ENCODE assay signal across 9 mouse cellular contexts in the genomic region with DNA sequence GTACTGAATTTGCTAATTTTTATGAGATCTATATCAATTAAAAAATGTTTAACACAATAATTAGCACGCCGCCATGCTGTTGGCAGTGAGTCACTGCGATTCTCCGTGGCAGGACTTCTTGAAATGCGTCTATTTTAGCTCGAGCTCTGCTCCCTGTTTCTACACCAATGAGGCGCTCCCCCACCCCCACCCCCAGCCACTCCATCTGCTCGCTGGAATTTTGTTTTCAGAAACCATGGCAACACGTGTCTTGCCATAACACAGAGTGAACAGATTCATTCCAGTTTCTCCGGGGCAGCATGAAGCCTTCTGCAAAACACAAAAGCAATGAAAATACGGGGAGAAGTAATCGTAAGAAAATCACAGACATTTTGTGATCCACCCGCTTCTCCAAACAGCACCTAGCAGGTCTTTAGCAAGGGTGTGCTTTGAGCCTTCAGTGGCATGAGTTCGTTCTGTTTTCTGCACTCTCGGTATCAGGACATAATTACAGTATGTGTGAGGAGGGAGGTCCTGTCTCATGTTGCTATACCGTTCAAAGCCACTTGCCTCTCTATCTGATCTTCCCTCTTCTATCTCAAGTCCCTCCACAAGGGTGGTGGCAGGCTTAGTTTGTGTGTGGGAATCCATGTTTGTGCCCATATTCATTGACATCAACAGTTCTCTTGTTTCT. TPM values are rescaled to one million over a fixed set of nuclear protein-coding genes. Genes with fewer than 3 reads are reported as not detected.
DNase-seq lines count a peak whose midpoint lies in the region; ATAC-seq lines count a peak whose summit lies in the region.
"Had no signal": no experiment of that assay in that cellular context is flagged by ENCODE, and none has a peak within 500 bp of the region (broad histone marks: within the 10 kb centered on the region; RNA-seq: fewer than 3 reads in every experiment).

No protein-coding gene starts in this region.

- no peak overlapping the region; the same call in 1 of the 2 replicates for H3K9ac ChIP-seq in embryonic facial prominence, embryonic 11.5 days (replicated peaks; ENCODE audit: low read length)
- H3K9ac ChIP-seq in hindbrain, embryonic 13.5 days: peak overlapping the region; percentile 39
- 0 out of 2 replicates have a peak overlapping the region, but pooled peaks have one; percentile 15 for H3K9ac ChIP-seq in neural tube, embryonic 15.5 days (replicated peaks)
- H3K9ac ChIP-seq: liver, embryonic 15.5 days had no signal

- H3K4me2 ChIP-seq in embryonic facial prominence, embryonic 11.5 days (ENCODE audit: low read depth, low read length): peak overlapping the region; percentile 34
- H3K4me2 ChIP-seq in hindbrain, embryonic 13.5 days: peak overlapping the region; percentile 48
- H3K4me2 ChIP-seq in neural tube, embryonic 15.5 days: peak overlapping the region; percentile 52
- H3K4me2 ChIP-seq: liver, embryonic 15.5 days had no signal

- no peaks in the 10 kb centered on the region for H3K36me3 ChIP-seq in embryonic facial prominence, embryonic 11.5 days (replicated peaks; ENCODE audit: control insufficient read depth, insufficient read depth, low read depth, low read length)
- no peaks in the 10 kb centered on the region for H3K36me3 ChIP-seq in hindbrain, embryonic 13.5 days
- no peaks in the 10 kb centered on the region for H3K36me3 ChIP-seq in neural tube, embryonic 15.5 days
- H3K36me3 ChIP-seq: liver, embryonic 15.5 days had no signal

- intact Hi-C loops in left cerebral cortex, postnatal 36 days (cut with DNase I): loop anchor here (1.0 to 10.0 kb wide), 3 partner anchors 13 to 409 kb away; a partner anchor contains a TSS

- 0 out of 2 replicates have a peak, but pooled peaks have one; percentile 60 for ATAC-seq in embryonic facial prominence, embryonic 11.5 days (replicated peaks; ENCODE audit: insufficient number of reproducible peaks, low FRiP score, low TSS enrichment, low read depth)
- ATAC-seq in hindbrain, embryonic 13.5 days (ENCODE audit: low FRiP score): peak; percentile 84
- ATAC-seq in neural tube, embryonic 15.5 days (ENCODE audit: low FRiP score): peak; percentile 88

- no peaks in the 10 kb centered on the region for H3K27me3 ChIP-seq in embryonic facial prominence, embryonic 11.5 days (ENCODE audit: control insufficient read depth, insufficient read depth, low read length)
- H3K27me3 ChIP-seq in hindbrain, embryonic 13.5 days: no peaks in the 10 kb centered on the region
- H3K27me3 ChIP-seq in neural tube, embryonic 15.5 days (replicated peaks): no peaks in the 10 kb centered on the region
- H3K27me3 ChIP-seq: liver, embryonic 15.5 days had no signal

- WGBS in embryonic facial prominence, embryonic 11.5 days: 30% methylated on average over 16 of the region's 16 CpGs
- WGBS in hindbrain, embryonic 13.5 days: 18% methylated on average over 16 of the region's 16 CpGs
- WGBS in neural tube, embryonic 15.5 days: 17% methylated on average over 16 of the region's 16 CpGs

- H3K9me3 ChIP-seq in embryonic facial prominence, embryonic 11.5 days (replicated peaks; ENCODE audit: control insufficient read depth, low read length): no peaks in the 10 kb centered on the region
- H3K9me3 ChIP-seq in hindbrain, embryonic 13.5 days: no peaks in the 10 kb centered on the region
- no peaks in the 10 kb centered on the region for H3K9me3 ChIP-seq in neural tube, embryonic 15.5 days (replicated peaks)
- H3K9me3 ChIP-seq: liver, embryonic 15.5 days had no signal

- no peak overlapping the region for H3K4me3 ChIP-seq in embryonic facial prominence, embryonic 11.5 days (ENCODE audit: low read depth, low read length)
- H3K4me3 ChIP-seq in hindbrain, embryonic 13.5 days: peak overlapping the region; percentile 21
- H3K4me3 ChIP-seq in neural tube, embryonic 15.5 days (replicated peaks): peak overlapping the region; percentile 22
- H3K4me3 ChIP-seq: liver, embryonic 15.5 days had no signal

- no peak overlapping the region for H3K27ac ChIP-seq in embryonic facial prominence, embryonic 11.5 days (replicated peaks; ENCODE audit: low read depth, low read length)
- H3K27ac ChIP-seq in hindbrain, embryonic 13.5 days: peak overlapping the region; percentile 24; the same call in 1 of the 2 replicates
- peak overlapping the region; percentile 45; the same call in 1 of the 2 replicates for H3K27ac ChIP-seq in neural tube, embryonic 15.5 days (replicated peaks)
- H3K27ac ChIP-seq: liver, embryonic 15.5 days had no signal

- DNase-seq in kidney, postnatal 10 days: peak; percentile 25
- no peak for DNase-seq in kidney, adult 11 months
- DNase-seq in embryonic facial prominence, embryonic 11.5 days (ENCODE audit: low spot score): peak; percentile 87
- peak; percentile 60 to 68 for DNase-seq in left cerebral cortex, postnatal 36 days (ENCODE audit: low spot score in 2 of 2)
- no peak for DNase-seq in testis, postnatal 10 days (ENCODE audit: low spot score)
- no peak for DNase-seq in testis, postnatal 14 days (ENCODE audit: low spot score)

- H3K4me1 ChIP-seq in embryonic facial prominence, embryonic 11.5 days (ENCODE audit: control insufficient read depth, insufficient read depth, low read length): no peaks in the 10 kb centered on the region
- peaks cover 17% of the 10 kb centered on the region for H3K4me1 ChIP-seq in hindbrain, embryonic 13.5 days (replicated peaks)
- peaks cover 9% of the 10 kb centered on the region for H3K4me1 ChIP-seq in neural tube, embryonic 15.5 days
- H3K4me1 ChIP-seq: liver, embryonic 15.5 days had no signal

RNA-seq across cellular contexts. Expression of a gene that starts 34.1 kb away (rescaled TPM):
- polyA plus RNA-seq in embryonic facial prominence, embryonic 11.5 days (2014; fragmentation: Nextera tagmentation; extraction: Ambion mirVana): 1.9 and 2.5 TPM in 2 replicates
- polyA plus RNA-seq in hindbrain, embryonic 13.5 days (2015; fragmentation: Nextera tagmentation; extraction: Ambion mirVana): 4.1 and 4.2 TPM in 2 replicates
- 100 to 1,000 TPM; 195 to 220 TPM for total RNA-seq in left cerebral cortex, postnatal 36 days (2021)
- polyA plus RNA-seq in neural tube, embryonic 15.5 days (2015; fragmentation: Nextera tagmentation; extraction: Ambion mirVana): 7.0 and 7.5 TPM in 2 replicates
- polyA plus RNA-seq: liver, embryonic 15.5 days had no signal

RNA-seq across cellular contexts. Expression of a gene that starts 41.7 kb away (rescaled TPM):
- polyA plus RNA-seq in embryonic facial prominence, embryonic 11.5 days (2014; fragmentation: Nextera tagmentation; extraction: Ambion mirVana): 407 and 422 TPM in 2 replicates
- polyA plus RNA-seq in hindbrain, embryonic 13.5 days (2015; fragmentation: Nextera tagmentation; extraction: Ambion mirVana): 76.0 and 78.7 TPM in 2 replicates
- total RNA-seq in left cerebral cortex, postnatal 36 days (2021): 1 to 10 TPM; 2.0 to 2.9 TPM
- 40.0 and 92.6 TPM in 2 replicates for polyA plus RNA-seq in neural tube, embryonic 15.5 days (2015; fragmentation: Nextera tagmentation; extraction: Ambion mirVana)

RNA-seq across cellular contexts. Expression of a gene that starts 48.1 kb away (rescaled TPM):
- polyA plus RNA-seq in embryonic facial prominence, embryonic 11.5 days (2014; fragmentation: Nextera tagmentation; extraction: Ambion mirVana): 18.3 and 18.6 TPM in 2 replicates
- 31.9 and 33.1 TPM in 2 replicates for polyA plus RNA-seq in hindbrain, embryonic 13.5 days (2015; fragmentation: Nextera tagmentation; extraction: Ambion mirVana)
- 10 to 100 TPM; 15.1 to 22.2 TPM for total RNA-seq in left cerebral cortex, postnatal 36 days (2021)
- polyA plus RNA-seq in neural tube, embryonic 15.5 days (2015; fragmentation: Nextera tagmentation; extraction: Ambion mirVana): 26.7 and 28.0 TPM in 2 replicates

Comparison
In these comparisons a context has a peak if more than half of its experiments do, and no peak if none do; other contexts are left out.
1. DNase-seq: peak in kidney, postnatal 10 days (single experiment), embryonic facial prominence, embryonic 11.5 days (single experiment) and left cerebral cortex, postnatal 36 days (2 of 2); none in kidney, adult 11 months (single experiment), testis, postnatal 10 days (single experiment) and testis, postnatal 14 days (single experiment).
2. Peak in every context shown above with its lines, with median percentiles within 50 percentile points of each other: ATAC-seq and H3K4me2 ChIP-seq.